Mouse (Mus musculus) liver, embryonic 12.5 days (tissue): Measurements from ENCODE around the gene Plcg2. TPM values are rescaled to one million over a fixed set of nuclear protein-coding genes. Genes with fewer than 3 reads are reported as not detected.

Source experiments
- ATAC-seq: fragments of 200-750 bp; cut with Nextera tagmentation; 2 replicates; pipeline ENCODE4 v1.8.0; 2017; ENCODE audit warnings: moderate number of reproducible peaks, mild to moderate bottlenecking, moderate library complexity
- H3K27ac ChIP-seq: fragments of 300-500 bp; sonication (generic); 2 replicates; pipeline ENCODE4 v1.5.1; 2016; ENCODE audit warnings: mild to moderate bottlenecking
- H3K27me3 ChIP-seq: fragments of 300-500 bp; sonication (generic); replicated peaks from 2 replicates; pipeline ENCODE4 v1.6.1; 2016; ENCODE audit warnings: mild to moderate bottlenecking, moderate library complexity
- H3K36me3 ChIP-seq: fragments of 300-500 bp; sonication (generic); 2 replicates; pipeline ENCODE4 v1.6.1; 2016; ENCODE audit warnings: mild to moderate bottlenecking, moderate library complexity
- H3K4me1 ChIP-seq: fragments of 300-500 bp; sonication (generic); 2 replicates; pipeline ENCODE4 v1.6.1; 2016
- H3K4me2 ChIP-seq: fragments of 300-500 bp; sonication (generic); 2 replicates; pipeline ENCODE4 v1.6.1; 2016; ENCODE audit warnings: mild to moderate bottlenecking, moderate library complexity
- H3K4me3 ChIP-seq: fragments of 300-500 bp; sonication (generic); 2 replicates; pipeline ENCODE4 v1.5.1; 2016; ENCODE audit warnings: mild to moderate bottlenecking, moderate library complexity
- H3K9ac ChIP-seq: fragments of 300-500 bp; sonication (generic); 2 replicates; pipeline ENCODE4 v1.6.1; 2016; ENCODE audit warnings: mild to moderate bottlenecking, moderate library complexity
- H3K9me3 ChIP-seq: fragments of 300-500 bp; sonication (generic); replicated peaks from 2 replicates; pipeline ENCODE4 v1.6.1; 2016; ENCODE audit warnings: mild to moderate bottlenecking, moderate library complexity
- WGBS: fragments of 180-500 bp; shearing (Covaris S2); methylation state at CpG from one replicate; pipeline ENCODE4 v1.1.7; 2016; ENCODE audit not compliant: insufficient replicate concordance; 5-methylcytosine and 5-hydroxymethylcytosine counted together
- polyA plus RNA-seq: library from polyadenylated mRNA; unstranded; fragments of >200 nt; fragmentation: Nextera tagmentation; extraction: Ambion mirVana; gene quantifications from 2 replicates; pipeline ENCODE4 v1.2.1, GENCODE M21; 2016

Plcg2 gene
- polyA plus RNA-seq, 1 experiment from 2014 or later = 13.3 TPM

DNA sequence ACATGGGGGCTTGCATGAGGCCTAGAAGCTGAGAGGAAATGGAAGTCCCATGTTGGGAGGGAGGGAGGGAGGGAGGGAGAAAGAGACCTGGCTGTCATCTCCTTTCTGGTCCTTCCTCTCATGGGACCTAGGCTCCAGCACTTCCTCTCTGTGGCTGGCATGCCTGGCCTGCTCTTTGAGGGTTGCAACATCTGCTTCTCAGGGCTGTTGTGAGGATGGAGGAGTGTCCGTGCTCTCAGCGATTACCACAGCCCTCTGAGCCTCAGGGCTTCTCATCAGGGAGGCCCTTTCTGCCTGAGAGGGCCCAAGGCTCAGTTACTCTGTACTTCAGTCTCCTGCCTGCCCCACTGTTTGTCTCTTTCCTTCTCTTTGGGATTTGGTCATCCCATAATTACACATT lies 28.1 kb downstream of the Plcg2 start:
- 0 out of 2 replicates have a peak overlapping the region, but pooled peaks have one; percentile 28 for H3K27ac ChIP-seq
- no peak overlapping the region for H3K4me3 ChIP-seq
- 0 out of 2 replicates have a peak, but pooled peaks have one; percentile 36 for ATAC-seq
- H3K4me2 ChIP-seq = no peak overlapping the region
- H3K36me3 ChIP-seq = no peaks in the 10 kb centered on the region
- H3K27me3 ChIP-seq = no peaks in the 10 kb centered on the region
- 17% methylated on average over 2 of the region's 2 CpGs for WGBS
- H3K9me3 ChIP-seq = no peaks in the 10 kb centered on the region
- H3K9ac ChIP-seq = no peak overlapping the region
- peaks cover 13% of the 10 kb centered on the region; the same call in 1 of the 2 replicates for H3K4me1 ChIP-seq

DNA sequence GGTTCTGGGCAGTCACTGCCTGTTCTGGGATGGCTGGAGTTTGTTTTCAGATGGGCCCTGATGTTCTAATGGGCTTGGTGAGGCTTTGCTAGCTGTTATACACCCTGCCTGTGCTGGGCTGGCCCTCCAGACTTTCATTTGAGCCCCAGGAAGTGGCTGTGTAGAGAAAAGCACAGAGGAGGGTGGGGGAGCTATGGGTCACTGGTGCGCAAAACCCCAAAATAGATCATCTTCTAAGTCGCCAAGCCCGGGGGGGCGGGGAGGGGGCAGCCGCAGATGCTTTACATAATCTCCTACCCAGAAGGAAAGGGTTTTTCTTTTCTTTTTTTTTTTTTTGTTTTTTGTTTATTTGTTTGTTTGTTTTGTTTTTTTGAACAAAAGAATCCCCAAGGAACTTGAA lies 29.9 kb downstream of the Plcg2 start:
- Histone ChIP-seq H3K36me3 (no peaks in the 10 kb centered on the region), H3K27ac (no peak overlapping the region), H3K4me1 (peaks cover 13% of the 10 kb centered on the region; the same call in 1 of the 2 replicates), H3K9ac (no peak overlapping the region), H3K9me3 (no peaks in the 10 kb centered on the region), H3K4me2 (no peak overlapping the region), H3K4me3 (no peak overlapping the region), H3K27me3 (no peaks in the 10 kb centered on the region)
- ATAC-seq = no peak
- 50% methylated on average over 5 of the region's 5 CpGs for WGBS

GRCm38 (mm10) chr8:117529177-117529576 lies 31.1 kb downstream of the Plcg2 start:
- Histone ChIP-seq H3K9me3 (no peaks in the 10 kb centered on the region), H3K9ac (no peak overlapping the region), H3K27ac (no peak overlapping the region), H3K4me2 (no peak overlapping the region), H3K27me3 (no peaks in the 10 kb centered on the region), H3K4me1 (peaks cover 13% of the 10 kb centered on the region; the same call in 1 of the 2 replicates), H3K4me3 (no peak overlapping the region), H3K36me3 (no peaks in the 10 kb centered on the region)
- 42% methylated on average over 5 of the region's 5 CpGs for WGBS
- no peak for ATAC-seq

- H3K27ac ChIP-seq = no peak overlapping the region
- peaks cover 22% of the 10 kb centered on the region; the same call in 1 of the 2 replicates for H3K4me1 ChIP-seq
- H3K4me2 ChIP-seq = no peak overlapping the region
- no peak overlapping the region for H3K4me3 ChIP-seq
- H3K9me3 ChIP-seq = no peaks in the 10 kb centered on the region; the same call in 1 of the 2 replicates
- H3K27me3 ChIP-seq = no peaks in the 10 kb centered on the region
- no peaks in the 10 kb centered on the region for H3K36me3 ChIP-seq
- no peak overlapping the region for H3K9ac ChIP-seq
- no peak for ATAC-seq
- WGBS = 60% methylated on average over 15 of the region's 15 CpGs
Observed at GRCm38 (mm10) chr8:117532381-117532972, 34.4 kb downstream of the Plcg2 start.

GRCm38 (mm10) chr8:117536862-117537261 lies 38.8 kb downstream of the Plcg2 start:
- Histone ChIP-seq H3K27me3 (no peaks in the 10 kb centered on the region), H3K4me1 (peaks cover 38% of the 10 kb centered on the region), H3K4me3 (no peak overlapping the region), H3K9me3 (no peaks in the 10 kb centered on the region; the same call in 1 of the 2 replicates), H3K9ac (no peak overlapping the region), H3K27ac (0 out of 2 replicates have a peak overlapping the region, but pooled peaks have one; percentile 7), H3K36me3 (no peaks in the 10 kb centered on the region), H3K4me2 (no peak overlapping the region)
- peak; percentile 25; the same call in 1 of the 2 replicates for ATAC-seq
- 24% methylated on average over 5 of the region's 6 CpGs for WGBS

GRCm38 (mm10) chr8:117537751-117538150 lies 39.7 kb downstream of the Plcg2 start:
- peaks cover 44% of the 10 kb centered on the region for H3K4me1 ChIP-seq
- ATAC-seq = no peak
- no peak overlapping the region; the same call in 1 of the 2 replicates for H3K4me2 ChIP-seq
- WGBS = 32% methylated on average over 7 of the region's 7 CpGs
- H3K36me3 ChIP-seq = no peaks in the 10 kb centered on the region
- H3K9ac ChIP-seq = 0 out of 2 replicates have a peak overlapping the region, but pooled peaks have one; percentile 12
- H3K4me3 ChIP-seq = no peak overlapping the region
- no peaks in the 10 kb centered on the region for H3K27me3 ChIP-seq
- peak overlapping the region; percentile 30; the same call in 1 of the 2 replicates for H3K27ac ChIP-seq
- no peaks in the 10 kb centered on the region; the same call in 1 of the 2 replicates for H3K9me3 ChIP-seq

DNA sequence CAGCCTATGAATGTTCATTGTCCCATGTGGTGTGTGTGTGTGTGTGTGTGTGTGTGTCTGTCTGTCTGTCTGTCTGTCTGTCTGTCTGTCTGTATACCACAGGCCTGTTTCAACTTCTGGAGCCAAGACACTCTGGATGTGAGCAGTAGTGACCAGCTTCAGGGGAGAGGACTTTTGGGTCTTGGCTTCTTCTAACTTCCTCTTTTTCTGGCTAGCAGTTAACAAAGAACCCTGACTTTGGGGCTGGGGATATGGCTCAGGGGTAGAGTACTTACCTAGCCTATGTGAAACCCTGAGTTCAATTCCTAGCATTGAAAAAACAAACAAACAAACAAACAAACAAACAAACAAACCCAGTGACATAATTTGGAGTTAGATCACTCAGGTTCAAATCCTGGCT lies 44.9 kb downstream of the Plcg2 start:
- no peaks in the 10 kb centered on the region for H3K27me3 ChIP-seq
- peaks cover 66% of the 10 kb centered on the region for H3K4me1 ChIP-seq
- H3K9ac ChIP-seq = no peak overlapping the region
- H3K4me3 ChIP-seq = no peak overlapping the region
- H3K9me3 ChIP-seq = no peaks in the 10 kb centered on the region
- H3K27ac ChIP-seq = peak overlapping the region; percentile 31; the same call in 1 of the 2 replicates
- ATAC-seq = no peak
- no peak overlapping the region for H3K4me2 ChIP-seq
- no peaks in the 10 kb centered on the region for H3K36me3 ChIP-seq

DNA sequence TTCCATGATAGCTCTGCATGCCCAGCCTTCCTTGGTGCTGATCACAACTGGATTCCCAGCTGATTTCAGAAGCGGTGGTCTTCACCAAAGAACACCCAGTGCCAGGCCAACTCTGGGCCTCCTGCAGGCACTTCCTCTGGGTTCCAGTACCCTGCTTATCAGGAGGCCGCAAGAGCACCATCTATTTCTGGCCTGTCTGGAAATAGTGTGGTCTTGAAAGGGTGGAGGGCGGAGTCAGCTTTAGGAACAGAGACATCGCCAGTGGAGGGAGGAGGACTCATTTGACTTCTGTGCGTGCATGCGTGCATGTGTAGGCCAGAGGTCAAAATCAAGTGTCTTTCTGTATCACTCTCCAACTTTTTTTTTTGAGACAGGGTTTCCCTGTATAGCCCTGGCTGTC lies 45.7 kb downstream of the Plcg2 start:
- H3K4me3 ChIP-seq = no peak overlapping the region
- no peaks in the 10 kb centered on the region for H3K36me3 ChIP-seq
- peak; percentile 72 for ATAC-seq
- H3K9me3 ChIP-seq = no peaks in the 10 kb centered on the region
- 9% methylated on average over 6 of the region's 6 CpGs for WGBS
- no peak overlapping the region for H3K4me2 ChIP-seq
- peak overlapping the region; percentile 31; the same call in 1 of the 2 replicates for H3K27ac ChIP-seq
- no peak overlapping the region for H3K9ac ChIP-seq
- H3K27me3 ChIP-seq = no peaks in the 10 kb centered on the region
- peaks cover 66% of the 10 kb centered on the region for H3K4me1 ChIP-seq

GRCm38 (mm10) chr8:117545043-117545442 lies 47.0 kb downstream of the Plcg2 start:
- H3K4me3 ChIP-seq = no peak overlapping the region
- H3K36me3 ChIP-seq = no peaks in the 10 kb centered on the region
- no peak overlapping the region for H3K4me2 ChIP-seq
- H3K4me1 ChIP-seq = peaks cover 64% of the 10 kb centered on the region
- no peak overlapping the region for H3K9ac ChIP-seq
- H3K27ac ChIP-seq = 0 out of 2 replicates have a peak overlapping the region, but pooled peaks have one; percentile 7
- H3K27me3 ChIP-seq = no peaks in the 10 kb centered on the region
- 41% methylated on average over 8 of the region's 8 CpGs for WGBS
- H3K9me3 ChIP-seq = no peaks in the 10 kb centered on the region
- ATAC-seq = no peak

DNA sequence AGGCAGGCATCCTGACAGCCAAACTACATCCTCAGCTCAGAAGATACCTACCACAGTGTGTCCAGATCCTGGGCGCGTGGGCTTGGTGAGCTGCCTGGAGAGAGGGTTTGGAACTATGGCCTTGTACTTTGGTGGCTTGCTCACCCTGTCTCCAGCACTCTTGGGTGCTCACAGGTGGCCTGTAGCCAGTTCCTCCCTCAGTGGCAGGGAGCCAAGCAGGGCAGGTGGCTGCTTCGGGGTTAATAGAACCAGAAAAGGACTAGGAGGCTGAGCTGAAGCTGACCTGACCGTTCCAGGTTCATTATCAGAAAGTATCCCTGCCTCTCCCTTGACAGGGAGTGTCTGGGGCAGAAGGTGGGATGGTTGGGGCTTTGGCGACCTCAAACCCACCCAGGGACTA lies 48.3 kb downstream of the Plcg2 start:
- no peaks in the 10 kb centered on the region for H3K9me3 ChIP-seq
- H3K9ac ChIP-seq = no peak overlapping the region
- WGBS = 63% methylated on average over 5 of the region's 5 CpGs
- no peaks in the 10 kb centered on the region for H3K36me3 ChIP-seq
- H3K4me2 ChIP-seq = no peak overlapping the region
- H3K4me3 ChIP-seq = no peak overlapping the region
- H3K4me1 ChIP-seq = peaks cover 60% of the 10 kb centered on the region
- no peak for ATAC-seq
- H3K27me3 ChIP-seq = no peaks in the 10 kb centered on the region
- H3K27ac ChIP-seq = no peak overlapping the region

GRCm38 (mm10) chr8:117547945-117548344 lies 49.9 kb downstream of the Plcg2 start:
- Histone ChIP-seq H3K27ac (peak overlapping the region; percentile 18), H3K36me3 (no peaks in the 10 kb centered on the region), H3K4me1 (peaks cover 52% of the 10 kb centered on the region), H3K9me3 (no peaks in the 10 kb centered on the region), H3K4me2 (0 out of 2 replicates have a peak overlapping the region, but pooled peaks have one; percentile 7), H3K9ac (no peak overlapping the region), H3K4me3 (no peak overlapping the region), H3K27me3 (no peaks in the 10 kb centered on the region)
- 0 out of 2 replicates have a peak, but pooled peaks have one; percentile 25 for ATAC-seq
- WGBS = 40% methylated on average over 5 of the region's 5 CpGs

- 8% methylated on average over 4 of the region's 4 CpGs for WGBS
- H3K27ac ChIP-seq = peak overlapping the region; percentile 25; the same call in 1 of the 2 replicates
- no peaks in the 10 kb centered on the region for H3K9me3 ChIP-seq
- H3K9ac ChIP-seq = no peak overlapping the region
- no peaks in the 10 kb centered on the region for H3K27me3 ChIP-seq
- H3K36me3 ChIP-seq = no peaks in the 10 kb centered on the region
- peaks cover 48% of the 10 kb centered on the region for H3K4me1 ChIP-seq
- ATAC-seq = peak; percentile 82
- H3K4me3 ChIP-seq = no peak overlapping the region
- peak overlapping the region; percentile 7; the same call in 1 of the 2 replicates for H3K4me2 ChIP-seq
Observed at GRCm38 (mm10) chr8:117548453-117548852, 50.4 kb downstream of the Plcg2 start.
